Mouse (Mus musculus) liver, postnatal 0 days (tissue): ENCODE results near the gene Crim1. TPM values are rescaled to one million over a fixed set of nuclear protein-coding genes. Genes with fewer than 3 reads are reported as not detected.

Source experiments
- ATAC-seq: fragments of 200-750 bp; cut with Nextera tagmentation; 2 replicates; pipeline ENCODE4 v1.8.0; 2017; ENCODE audit warnings: mild to moderate bottlenecking, moderate library complexity
- DNase-seq: peaks from one replicate; pipeline ENCODE4 v3.0.0-alpha.2; 2016
- H3K27ac ChIP-seq: fragments of 300-500 bp; sonication (generic); 2 replicates; pipeline ENCODE4 v1.5.1; 2014; ENCODE audit warnings: antibody characterized with exemption, moderate library complexity, mild to moderate bottlenecking, low read depth
- H3K27me3 ChIP-seq: fragments of 300-500 bp; sonication (generic); 2 replicates; pipeline ENCODE4 v1.6.1; 2014; ENCODE audit warnings: low read length, control low read depth, mixed read lengths; ENCODE audit not compliant: insufficient read depth
- H3K36me3 ChIP-seq: fragments of 300-500 bp; sonication (generic); replicated peaks from 2 replicates; pipeline ENCODE4 v1.6.1; 2014; ENCODE audit warnings: mild to moderate bottlenecking, control low read depth, low read length, moderate library complexity, mixed read lengths; ENCODE audit not compliant: insufficient read depth
- H3K4me1 ChIP-seq: fragments of 300-500 bp; sonication (generic); 2 replicates; pipeline ENCODE4 v1.6.1; 2014; ENCODE audit warnings: antibody characterized with exemption, mild to moderate bottlenecking, control low read depth; ENCODE audit not compliant: insufficient read depth
- H3K4me2 ChIP-seq: fragments of 300-500 bp; sonication (generic); 2 replicates; pipeline ENCODE4 v1.6.1; 2014; ENCODE audit warnings: low read depth, mild to moderate bottlenecking, low read length, moderate library complexity, mixed read lengths
- H3K4me3 ChIP-seq: fragments of 300-500 bp; sonication (generic); 2 replicates; pipeline ENCODE4 v1.5.1; 2014; ENCODE audit warnings: low read depth, low read length
- H3K9ac ChIP-seq: fragments of 300-500 bp; sonication (generic); replicated peaks from 2 replicates; pipeline ENCODE4 v1.6.1; 2014; ENCODE audit warnings: mild to moderate bottlenecking, moderate library complexity
- H3K9me3 ChIP-seq: fragments of 300-500 bp; sonication (generic); 2 replicates; pipeline ENCODE4 v1.6.1; 2016; ENCODE audit warnings: mild to moderate bottlenecking, control low read depth, low read length, mixed read lengths
- CTCF ChIP-seq: sonication (generic); IDR thresholded peaks from 2 replicates; pipeline ENCODE4 v1.5.1; 2016; ENCODE audit warnings: antibody characterized with exemption, low read depth
- EP300 ChIP-seq: IDR thresholded peaks from 2 replicates; pipeline ENCODE4 v1.6.1; 2016; ENCODE audit warnings: antibody characterized with exemption, low read depth, mild to moderate bottlenecking
- WGBS: fragments of 180-500 bp; shearing (Covaris S2); extraction: QIAGEN DNeasy Blood & Tissue Kit; methylation state at CpG from one replicate; pipeline ENCODE4 v1.1.7; 2014; ENCODE audit not compliant: insufficient replicate concordance; 5-methylcytosine and 5-hydroxymethylcytosine counted together
- polyA plus RNA-seq: library from polyadenylated mRNA; unstranded; fragments of >200 nt; fragmentation: Nextera tagmentation; extraction: Ambion mirVana; gene quantifications from 2 replicates; pipeline ENCODE4 v1.2.1, GENCODE M21; 2015

The Crim1 gene
- polyA plus RNA-seq, 1 experiment from 2014 or later = 0.86 TPM

GRCm38 (mm10) chr17:78322369-78323335 lies 122.6 kb downstream of the Crim1 start:
- no peaks in the 10 kb centered on the region for H3K9me3 ChIP-seq
- H3K9ac ChIP-seq = no peak overlapping the region
- WGBS = 58% methylated on average over 18 of the region's 18 CpGs
- no peaks in the 10 kb centered on the region for H3K36me3 ChIP-seq
- TF ChIP-seq CTCF = no peak
- TF ChIP-seq EP300 = no peak
- ATAC-seq (no peak), DNase-seq (no peak)
- H3K4me2 ChIP-seq = no peak overlapping the region
- H3K4me3 ChIP-seq = no peak overlapping the region
- peaks cover 8% of the 10 kb centered on the region for H3K4me1 ChIP-seq
- no peak overlapping the region for H3K27ac ChIP-seq
- no peaks in the 10 kb centered on the region for H3K27me3 ChIP-seq

GRCm38 (mm10) chr17:78325761-78326332 lies 125.8 kb downstream of the Crim1 start:
- H3K27ac ChIP-seq = no peak overlapping the region
- no peaks in the 10 kb centered on the region for H3K9me3 ChIP-seq
- ATAC-seq (no peak), DNase-seq (no peak)
- no peak overlapping the region for H3K4me3 ChIP-seq
- no peaks in the 10 kb centered on the region for H3K27me3 ChIP-seq
- H3K9ac ChIP-seq = no peak overlapping the region
- H3K36me3 ChIP-seq = no peaks in the 10 kb centered on the region
- 76% methylated on average over 7 of the region's 7 CpGs for WGBS
- peaks cover 8% of the 10 kb centered on the region for H3K4me1 ChIP-seq
- no peak overlapping the region for H3K4me2 ChIP-seq
- TF ChIP-seq CTCF = no peak
- TF ChIP-seq EP300 = no peak

- Histone ChIP-seq H3K36me3 (no peaks in the 10 kb centered on the region), H3K4me2 (no peak overlapping the region), H3K4me1 (peaks cover 8% of the 10 kb centered on the region), H3K9me3 (no peaks in the 10 kb centered on the region), H3K27ac (no peak overlapping the region), H3K4me3 (no peak overlapping the region), H3K27me3 (no peaks in the 10 kb centered on the region), H3K9ac (no peak overlapping the region)
- DNase-seq (no peak), ATAC-seq (no peak)
- 70% methylated on average over 2 of the region's 2 CpGs for WGBS
- TF ChIP-seq EP300 = no peak
- TF ChIP-seq CTCF = no peak
These were observed 126.3 kb downstream of the Crim1 start for GRCm38 (mm10) chr17:78326381-78326780.

- no peaks in the 10 kb centered on the region for H3K9me3 ChIP-seq
- no peaks in the 10 kb centered on the region for H3K36me3 ChIP-seq
- H3K27ac ChIP-seq = 0 out of 2 replicates have a peak overlapping the region, but pooled peaks have one; percentile 6
- no peak overlapping the region for H3K4me2 ChIP-seq
- DNase-seq = no peak
- H3K4me1 ChIP-seq = peaks cover 8% of the 10 kb centered on the region
- 44% methylated on average over 4 of the region's 4 CpGs for WGBS
- TF ChIP-seq EP300 (no peak), CTCF (no peak)
- no peak for ATAC-seq
- no peaks in the 10 kb centered on the region for H3K27me3 ChIP-seq
- no peak overlapping the region for H3K9ac ChIP-seq
- H3K4me3 ChIP-seq = no peak overlapping the region
These were observed 127.1 kb downstream of the Crim1 start for GRCm38 (mm10) chr17:78327187-78327586.

- 43% methylated on average over 3 of the region's 3 CpGs for WGBS
- Histone ChIP-seq H3K9ac (no peak overlapping the region), H3K4me2 (no peak overlapping the region), H3K27me3 (no peaks in the 10 kb centered on the region), H3K36me3 (no peaks in the 10 kb centered on the region), H3K9me3 (no peaks in the 10 kb centered on the region), H3K4me3 (no peak overlapping the region), H3K4me1 (peaks cover 8% of the 10 kb centered on the region), H3K27ac (no peak overlapping the region)
- peak; percentile 90 for ATAC-seq
- DNase-seq = no peak
- TF ChIP-seq EP300 (peak; percentile 84), CTCF (no peak)
These were observed 128.2 kb downstream of the Crim1 start for GRCm38 (mm10) chr17:78328287-78328686.

GRCm38 (mm10) chr17:78331438-78331837 lies 131.4 kb downstream of the Crim1 start:
- DNase-seq (no peak), ATAC-seq (no peak)
- peaks cover 2% of the 10 kb centered on the region; the same call in 1 of the 2 replicates for H3K4me1 ChIP-seq
- TF ChIP-seq EP300 = no peak
- no peak for TF ChIP-seq CTCF
- H3K36me3 ChIP-seq = no peaks in the 10 kb centered on the region
- no peak overlapping the region for H3K9ac ChIP-seq
- no peak overlapping the region for H3K27ac ChIP-seq
- no peaks in the 10 kb centered on the region for H3K9me3 ChIP-seq
- H3K27me3 ChIP-seq = no peaks in the 10 kb centered on the region
- H3K4me2 ChIP-seq = no peak overlapping the region
- WGBS = 68% methylated on average over 8 of the region's 8 CpGs
- H3K4me3 ChIP-seq = no peak overlapping the region
